Mouse (Mus musculus): ENCODE measurements around the gene Gm3159. TPM values are rescaled to one million over a fixed set of nuclear protein-coding genes. Genes with fewer than 3 reads are reported as not detected.
"Not testable (repeated sequence)": the region's sequence is repeated elsewhere in the genome, so short reads cannot be mapped to it uniquely, and the experiment has no call there.

Gm3159 gene
- not detected for total RNA-seq (2021)
- long read RNA-seq, experiment 1 = 0 reads
- long read RNA-seq, experiment 2 = 0 reads

- DNase-seq = not testable (repeated sequence)
Observed at GRCm38 (mm10) chr14:4397226-4397625, at the start of gene Gm3159. Gene Gm3159 (plus strand): TSS chr14:4397526.

- not testable (repeated sequence) for DNase-seq
Observed at GRCm38 (mm10) chr14:4368991-4369390, 28.3 kb upstream of the Gm3159 start.

- DNase-seq = not testable (repeated sequence)
Observed at GRCm38 (mm10) chr14:4369691-4370090, 27.6 kb upstream of the Gm3159 start.

- not testable (repeated sequence) for DNase-seq
Observed at GRCm38 (mm10) chr14:4377871-4378270, 19.5 kb upstream of the Gm3159 start.

- DNase-seq = not testable (repeated sequence)
Observed at GRCm38 (mm10) chr14:4385606-4386005, 11.7 kb upstream of the Gm3159 start.

GRCm38 (mm10) chr14:4392841-4393530 is 4.3 kb upstream of the Gm3159 start:
- DNase-seq = not testable (repeated sequence)

- not testable (repeated sequence) for DNase-seq
Observed at GRCm38 (mm10) chr14:4398624-4399023, 1.3 kb downstream of the Gm3159 start.

GRCm38 (mm10) chr14:4400115-4400789 is 2.9 kb downstream of the Gm3159 start:
- DNase-seq = not testable (repeated sequence)

GRCm38 (mm10) chr14:4401245-4401644 is 3.9 kb downstream of the Gm3159 start:
- DNase-seq = not testable (repeated sequence)

- DNase-seq = not testable (repeated sequence)
Observed at GRCm38 (mm10) chr14:4403840-4404239, 6.5 kb downstream of the Gm3159 start.

- not testable (repeated sequence) for DNase-seq
Observed at GRCm38 (mm10) chr14:4409939-4410338, 12.6 kb downstream of the Gm3159 start.

GRCm38 (mm10) chr14:4414965-4415835 is 17.9 kb downstream of the Gm3159 start, which contains the start of gene Gm3164:
Gene Gm3164 (plus strand): TSS chr14:4415448.
- DNase-seq = peak; percentile 62

- DNase-seq = not testable (repeated sequence)
Observed at GRCm38 (mm10) chr14:4430692-4431091, 33.4 kb downstream of the Gm3159 start, which contains the start of gene Gm3173. Gene Gm3173 (plus strand): TSS chr14:4430992.

Other genes with a start within 250 kb of the Gm3159 start
- not detected for gene Gm3127, start 232.5 kb upstream of the Gm3159 start, total RNA-seq (2021)
- not detected for gene Gm2974, start 214.9 kb upstream of the Gm3159 start, total RNA-seq (2021)
- gene Gm3138, start 147.9 kb upstream of the Gm3159 start, total RNA-seq (2021) = not detected
- not detected for gene Gm3149, start 80.2 kb upstream of the Gm3159 start, total RNA-seq (2021)
- under 1 TPM; 0.51 to 0.60 TPM for gene 2610042L04Rik, start 62.8 kb upstream of the Gm3159 start, total RNA-seq (2021)
- under 1 TPM; 0.27 to 0.70 TPM for gene Gm3164, start 17.9 kb downstream of the Gm3159 start, total RNA-seq (2021)
- 1 to 10 TPM in 1 of 2 experiments, not detected in 1; 4.0 TPM for gene Gm3173, start 33.5 kb downstream of the Gm3159 start, total RNA-seq (2021)
- not detected for gene Gm3182, start 84.2 kb downstream of the Gm3159 start, total RNA-seq (2021)
- not detected for gene Gm3047, start 157.9 kb downstream of the Gm3159 start, total RNA-seq (2021)
- gene Gm8159, start 234.8 kb downstream of the Gm3159 start, total RNA-seq (2021) = not detected

Measured in adrenal gland, postnatal 10 days (tissue).